Mouse (Mus musculus): Measurements from ENCODE around the gene Cs.

GRCm38 (mm10) chr10:128326825-128327224 lies 10.7 kb upstream of the Cs start:
- TF ChIP-seq EP300 (optimal IDR thresholded peaks at IDR 0.05): no peak
- no peak for TF ChIP-seq CTCF (IDR thresholded peaks at IDR 0.05; ENCODE audit: low read depth)
